Mouse (Mus musculus) olfactory bulb, adult 2 months (tissue): Measurements from ENCODE around the gene Armc10.

ENCODE experiments used
- CTCF ChIP-seq: fragments of 200-500 bp; IDR thresholded peaks from 2 replicates; pipeline ENCODE4 v1.5.1; 2012; ENCODE audit warnings: low read depth, mild to moderate bottlenecking, low read length, moderate library complexity; ENCODE audit not compliant: insufficient read depth
- POLR2A ChIP-seq: fragments of 200-500 bp; IDR thresholded peaks from 2 replicates; pipeline ENCODE4 v1.6.1; 2012; ENCODE audit warnings: mild to moderate bottlenecking, low read depth, low read length, moderate library complexity; ENCODE audit not compliant: insufficient read depth

DNA sequence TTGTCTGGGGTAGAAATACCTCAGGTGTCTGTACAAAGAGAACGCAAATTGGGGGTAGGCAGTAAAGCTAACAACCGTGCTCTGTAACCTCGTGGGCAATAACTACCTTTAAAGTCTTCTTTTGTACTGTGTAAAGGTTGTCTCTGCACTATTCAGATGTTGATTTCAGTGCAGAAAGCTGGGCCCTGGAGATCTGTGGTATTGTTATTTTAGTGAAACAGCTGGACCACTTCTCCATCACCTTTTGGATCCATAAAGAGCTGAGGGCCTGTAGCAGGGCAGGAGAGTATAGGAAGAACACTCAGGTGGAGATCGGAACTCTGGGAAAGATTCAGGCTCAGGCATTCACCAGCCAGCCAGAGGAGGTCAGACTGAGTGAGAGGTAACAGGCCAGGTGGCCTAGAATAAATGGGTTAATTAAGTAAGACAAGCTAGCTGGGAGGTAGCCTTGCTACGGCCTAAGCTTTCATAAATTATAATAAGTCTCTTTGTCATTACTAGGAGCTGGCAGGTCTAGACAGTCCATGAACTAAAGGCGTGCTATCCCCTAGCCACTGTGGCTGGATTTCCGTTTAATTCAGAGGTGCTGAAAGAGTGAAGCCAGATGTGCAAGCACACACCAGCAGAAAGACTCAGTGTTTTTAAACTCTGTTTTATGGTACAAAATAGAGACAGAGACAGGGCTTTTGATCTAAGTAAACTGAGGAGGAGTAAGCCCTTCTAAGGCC is 6.4 kb downstream of the Armc10 start:
- TF ChIP-seq CTCF (no peak), POLR2A (no peak)
